Mouse (Mus musculus): ENCODE results near the gene Anapc16.
"Not testable (repeated sequence)": the region's sequence is repeated elsewhere in the genome, so short reads cannot be mapped to it uniquely, and the experiment has no call there.

Gene Anapc16

GRCm38 (mm10) chr10:60001663-60002062 lies 1.3 kb downstream of the Anapc16 start:
- DNase-seq (ENCODE audit: low read depth, low spot score): not testable (repeated sequence)

DNA sequence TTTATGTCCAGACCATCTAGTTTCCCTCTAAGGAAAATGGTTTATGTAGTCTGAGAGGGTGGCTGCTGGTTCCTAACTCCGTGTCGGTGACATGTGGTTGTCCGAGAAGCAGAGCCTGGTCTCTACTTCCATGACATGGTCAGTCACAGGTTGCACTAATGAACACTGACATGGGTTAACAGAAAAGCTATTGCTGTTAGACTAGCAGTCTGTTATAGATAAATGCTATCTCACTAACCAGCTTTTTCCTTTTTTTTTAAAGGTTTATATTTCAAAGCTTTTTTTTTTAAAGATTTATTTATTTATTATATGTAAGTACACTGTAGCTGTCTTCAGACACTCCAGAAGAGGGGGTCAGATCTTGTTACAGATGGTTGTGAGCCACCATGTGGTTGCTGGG lies 3.9 kb downstream of the Anapc16 start:
- no peak for DNase-seq (ENCODE audit: low read depth, low spot score)

DNA sequence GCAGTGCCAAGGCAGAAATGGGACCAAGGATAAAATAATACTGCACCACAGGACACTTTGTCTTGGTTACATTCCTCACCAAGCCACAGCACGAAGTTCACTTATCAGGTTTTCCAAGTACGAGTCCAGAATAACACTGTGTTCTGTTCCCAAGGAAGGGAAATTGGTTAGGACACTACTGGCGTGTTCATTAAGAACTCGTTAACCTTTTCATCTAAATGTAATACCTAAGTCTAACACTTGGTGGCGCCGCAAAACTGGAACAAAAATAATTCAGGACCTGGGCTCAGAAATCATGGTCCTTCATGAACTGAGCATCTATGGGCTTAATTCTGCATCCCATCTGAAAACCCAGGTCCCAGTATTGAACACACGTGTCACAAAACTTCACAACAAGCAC lies 5.3 kb downstream of the Anapc16 start:
- DNase-seq (ENCODE audit: low read depth, low spot score): no peak

DNA sequence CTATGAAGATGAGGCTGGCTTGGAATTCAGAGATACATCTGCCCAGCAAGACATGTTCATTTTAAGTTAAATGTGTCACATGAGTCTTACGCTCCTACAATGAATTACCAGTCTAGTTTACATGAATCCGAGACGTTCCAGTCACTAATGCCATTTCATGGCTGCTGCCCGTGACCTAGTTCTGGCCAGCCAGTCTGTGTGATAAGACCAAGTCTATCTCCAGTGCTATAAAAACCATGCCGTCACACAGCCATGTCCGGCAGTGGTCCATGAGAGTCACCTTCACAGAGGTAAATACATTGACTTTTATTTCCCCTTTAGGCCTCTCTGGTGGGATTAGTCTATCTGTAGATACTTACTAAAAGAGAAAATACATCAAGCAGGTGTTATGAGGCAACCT lies 7.0 kb downstream of the Anapc16 start:
- DNase-seq (ENCODE audit: low read depth, low spot score): no peak

DNA sequence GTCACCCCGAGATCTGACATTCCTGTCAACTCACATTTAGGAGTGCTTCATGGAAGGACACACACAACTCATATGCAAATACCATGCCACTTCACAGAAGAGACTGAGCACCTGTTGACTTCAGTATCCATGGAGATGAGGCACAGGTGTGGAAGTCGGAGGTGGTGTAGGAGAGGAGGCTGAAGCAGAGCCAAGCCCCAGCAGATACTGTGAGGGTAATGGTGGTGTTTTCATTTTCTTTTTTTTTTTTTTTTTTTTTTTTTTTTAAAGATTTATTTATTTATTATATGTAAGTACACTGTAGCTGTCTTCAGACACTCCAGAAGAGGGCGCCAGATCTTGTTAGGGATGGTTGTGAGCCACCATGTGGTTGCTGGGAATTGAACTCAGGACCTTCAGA lies 9.1 kb downstream of the Anapc16 start:
- DNase-seq (ENCODE audit: low read depth, low spot score): not testable (repeated sequence)

DNA sequence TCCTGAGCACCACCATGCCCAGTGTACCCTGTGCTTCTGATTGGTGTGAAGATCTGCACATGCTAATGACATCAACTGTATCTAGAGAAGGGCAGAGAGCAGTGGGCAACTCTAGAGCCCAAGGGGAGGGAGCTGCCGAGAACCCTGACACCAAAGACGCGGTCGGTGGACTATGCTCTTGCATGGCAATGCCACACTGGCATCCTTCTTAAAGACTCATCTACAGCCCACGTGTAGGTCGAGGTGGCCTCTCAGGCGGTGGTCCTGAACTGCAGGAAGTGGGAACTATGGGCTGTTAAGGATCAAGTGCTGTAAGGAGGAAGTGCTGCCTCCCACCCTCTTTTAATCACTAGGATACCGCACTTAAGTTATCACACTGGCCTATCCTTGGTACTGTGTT lies 10.9 kb downstream of the Anapc16 start:
- no peak for DNase-seq (ENCODE audit: low read depth, low spot score)

- no peak for DNase-seq (ENCODE audit: low read depth, low spot score)
These were observed 11.6 kb downstream of the Anapc16 start for GRCm38 (mm10) chr10:59991262-59991880.

DNA sequence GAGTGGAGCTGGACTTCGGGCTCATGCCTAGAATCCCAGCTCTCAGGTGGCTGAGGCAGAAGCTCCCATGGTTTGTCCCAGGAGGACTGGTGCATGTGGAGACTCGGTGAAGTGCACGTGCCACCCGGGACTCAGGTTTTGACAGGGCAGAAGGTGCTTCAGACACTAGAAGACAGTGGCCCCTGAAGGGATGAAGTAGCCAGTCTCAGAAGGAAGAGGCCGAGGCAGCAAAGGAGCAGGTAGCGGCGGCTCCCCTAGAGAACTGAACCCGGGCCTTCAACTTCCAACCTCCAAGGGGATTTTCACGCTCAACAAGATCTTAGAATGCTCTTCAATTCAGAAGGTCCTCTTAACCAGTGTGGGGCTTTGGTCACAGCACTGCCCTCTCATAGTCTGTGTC lies 12.5 kb downstream of the Anapc16 start:
- no peak for DNase-seq (ENCODE audit: low read depth, low spot score)

- no peak for DNase-seq (ENCODE audit: low read depth, low spot score)
These were observed 14.9 kb downstream of the Anapc16 start for GRCm38 (mm10) chr10:59988036-59988435.

DNA sequence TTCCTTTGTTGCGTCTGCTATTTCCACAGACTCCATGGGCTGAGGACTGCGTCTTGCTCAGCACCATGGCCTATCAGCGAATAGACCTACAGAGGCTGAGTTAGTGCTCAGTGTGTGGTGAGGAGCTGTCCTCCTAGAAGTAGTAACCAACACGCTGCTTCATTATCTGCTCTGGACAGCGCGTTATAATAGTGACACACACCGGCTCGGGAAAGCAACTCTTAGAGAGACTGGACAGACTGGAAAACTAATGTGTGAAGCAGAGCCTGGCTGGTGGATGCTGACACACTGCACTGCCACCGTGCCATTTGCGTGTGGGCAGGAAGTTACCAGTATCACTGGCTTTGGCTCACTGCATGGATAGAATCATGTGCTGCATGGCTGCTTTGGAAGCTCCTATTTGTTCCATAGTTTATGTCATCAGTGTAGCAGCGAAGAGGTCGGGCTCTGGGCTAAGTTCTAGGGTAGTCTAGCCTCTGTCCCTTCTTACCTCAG lies 20.5 kb downstream of the Anapc16 start:
- no peak for DNase-seq (ENCODE audit: low read depth, low spot score)

DNA sequence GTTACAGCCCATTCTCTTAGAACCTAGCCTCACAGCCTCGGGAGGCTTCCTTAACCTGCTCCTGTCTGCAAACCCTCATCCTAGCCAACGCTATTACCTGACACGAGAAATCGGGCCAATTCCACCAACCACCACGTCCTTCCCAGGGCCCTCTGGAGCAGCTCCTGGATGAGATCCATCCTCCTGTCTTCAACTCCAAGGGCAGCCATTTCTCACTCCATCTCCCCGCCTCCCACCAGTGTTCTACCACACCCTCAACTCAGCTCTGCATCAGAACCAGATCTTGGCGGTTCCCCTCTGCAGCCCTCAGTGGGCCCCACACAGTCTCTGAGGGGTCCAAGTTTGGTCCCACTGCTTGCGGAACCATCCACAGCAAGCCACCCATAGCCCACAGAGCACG lies 21.1 kb downstream of the Anapc16 start:
- no peak for DNase-seq (ENCODE audit: low read depth, low spot score)

DNA sequence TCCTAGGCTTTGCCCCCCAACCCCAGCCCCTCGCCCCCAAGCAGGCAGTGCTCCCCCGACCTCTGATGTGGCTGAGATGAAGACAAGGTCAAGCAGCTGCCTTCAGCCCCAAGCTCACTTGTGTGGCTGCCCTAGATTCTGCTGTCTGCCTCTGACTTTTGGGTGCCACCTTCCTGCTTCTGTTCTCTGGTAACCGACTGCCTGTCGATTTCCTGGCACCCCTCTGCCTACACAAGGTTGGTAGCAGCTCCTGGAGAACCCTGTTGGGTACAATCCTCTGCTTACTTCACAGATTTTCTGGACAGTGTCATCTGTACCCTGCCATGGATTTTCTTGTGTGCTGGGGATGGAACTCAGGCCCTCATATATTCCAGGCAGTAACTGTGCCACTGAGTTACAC lies 21.6 kb downstream of the Anapc16 start:
- DNase-seq (ENCODE audit: low read depth, low spot score): no peak

DNA sequence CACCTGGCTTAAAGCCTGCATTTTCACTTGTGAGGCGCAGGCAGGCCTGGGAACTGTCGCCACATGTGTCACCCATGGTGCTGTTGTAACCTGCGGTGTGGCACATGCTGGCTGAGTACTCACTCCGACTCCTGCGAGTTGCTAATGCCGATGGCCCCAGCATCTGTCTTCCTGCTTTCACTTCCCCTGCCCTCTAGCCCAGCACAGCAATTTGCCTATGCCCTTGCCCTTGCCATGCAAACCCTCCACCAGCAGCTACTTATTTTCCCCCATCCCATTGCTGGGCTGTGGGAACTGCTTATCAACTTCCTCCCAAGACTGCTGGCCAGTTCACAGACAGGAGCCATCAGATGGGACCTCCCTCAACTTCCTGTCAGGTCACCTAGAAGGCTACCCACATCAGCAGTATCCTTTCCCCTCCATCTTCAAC lies 22.1 kb downstream of the Anapc16 start:
- DNase-seq (ENCODE audit: low read depth, low spot score): no peak

DNA sequence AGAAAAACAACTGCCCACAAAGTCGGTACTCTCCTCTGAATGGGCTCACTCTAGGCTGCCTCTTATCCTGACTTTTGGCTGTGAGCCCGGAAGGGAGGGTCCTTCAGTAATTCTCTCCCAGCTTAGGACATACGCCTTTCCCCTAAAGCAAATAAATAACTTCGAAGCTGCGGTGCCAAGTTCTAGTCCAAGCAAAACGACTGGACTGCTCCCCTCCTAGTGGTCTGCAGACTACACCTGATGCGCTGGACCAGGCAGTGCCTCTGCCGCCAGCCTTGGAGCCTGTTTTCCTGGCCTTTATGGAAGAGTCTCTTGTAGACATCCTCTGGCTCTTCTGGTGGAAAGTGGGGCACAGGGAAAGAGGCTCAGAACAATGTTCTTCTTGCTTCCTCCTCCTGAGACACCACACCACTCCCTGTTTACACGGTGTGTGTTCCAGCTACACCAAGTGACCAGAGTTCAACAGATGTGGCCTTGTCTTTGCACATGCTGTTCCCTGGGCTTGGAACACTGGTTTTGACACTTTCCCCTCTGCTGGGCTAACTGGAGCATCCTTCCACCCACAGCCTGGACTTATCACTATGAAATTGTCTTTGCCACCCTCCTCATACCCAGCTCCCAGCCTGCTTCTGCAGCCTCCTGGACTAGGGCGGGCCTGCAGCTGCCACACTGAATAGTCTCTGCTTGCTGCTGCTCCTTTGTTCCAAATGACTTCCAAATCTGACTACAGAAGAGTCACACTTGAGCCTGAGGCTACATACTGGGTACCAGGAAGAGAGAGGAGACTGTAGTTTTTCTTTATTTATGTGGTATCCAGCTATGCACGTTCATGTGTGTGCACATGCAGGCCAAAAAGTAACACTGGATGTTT lies 23.8 kb downstream of the Anapc16 start:
- DNase-seq (ENCODE audit: low read depth, low spot score): no peak

GRCm38 (mm10) chr10:59978401-59978800 lies 24.5 kb downstream of the Anapc16 start:
- no peak for DNase-seq (ENCODE audit: low read depth, low spot score)

GRCm38 (mm10) chr10:59977715-59978343 lies 25.1 kb downstream of the Anapc16 start:
- DNase-seq (ENCODE audit: low read depth, low spot score): no peak

DNA sequence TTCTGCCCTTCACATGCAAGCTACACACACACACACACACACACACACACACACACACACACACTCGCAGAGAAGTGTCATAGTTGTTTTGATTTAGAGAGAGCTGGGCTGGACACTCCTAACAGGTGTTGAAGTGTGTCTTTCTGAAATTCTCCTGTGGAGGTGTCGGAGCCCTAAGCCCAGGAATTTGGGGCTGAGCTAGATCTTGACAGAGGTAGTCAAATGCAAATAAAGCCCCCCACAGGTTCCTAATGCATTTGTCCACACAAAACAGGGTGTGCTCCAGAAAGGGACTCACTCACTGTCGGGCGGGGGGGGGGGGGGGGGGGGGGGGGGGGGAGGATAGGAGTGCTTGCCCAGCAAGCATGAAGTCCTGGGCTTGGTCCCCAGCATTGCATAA lies 25.8 kb downstream of the Anapc16 start:
- DNase-seq (ENCODE audit: low read depth, low spot score): no peak

DNA sequence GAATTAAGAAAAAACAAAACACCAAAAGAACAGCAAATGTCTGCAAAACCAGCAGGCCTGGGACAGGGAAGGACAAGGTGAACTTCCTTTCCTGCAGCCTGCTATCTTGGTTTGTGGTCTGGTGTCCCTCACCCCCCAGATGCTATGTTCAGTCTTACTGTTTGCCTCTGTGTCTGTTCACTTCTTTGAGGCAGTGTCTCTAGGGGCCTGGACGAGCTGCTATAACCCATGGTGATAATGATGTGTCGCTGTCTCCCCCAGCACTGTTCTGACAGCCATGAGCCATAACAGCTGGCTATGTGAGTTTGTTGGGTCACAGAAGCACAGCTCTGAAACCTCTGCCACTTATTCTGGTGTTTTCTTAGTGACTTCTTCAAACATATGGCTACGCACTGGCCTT lies 28.1 kb downstream of the Anapc16 start:
- DNase-seq (ENCODE audit: low read depth, low spot score): no peak

DNA sequence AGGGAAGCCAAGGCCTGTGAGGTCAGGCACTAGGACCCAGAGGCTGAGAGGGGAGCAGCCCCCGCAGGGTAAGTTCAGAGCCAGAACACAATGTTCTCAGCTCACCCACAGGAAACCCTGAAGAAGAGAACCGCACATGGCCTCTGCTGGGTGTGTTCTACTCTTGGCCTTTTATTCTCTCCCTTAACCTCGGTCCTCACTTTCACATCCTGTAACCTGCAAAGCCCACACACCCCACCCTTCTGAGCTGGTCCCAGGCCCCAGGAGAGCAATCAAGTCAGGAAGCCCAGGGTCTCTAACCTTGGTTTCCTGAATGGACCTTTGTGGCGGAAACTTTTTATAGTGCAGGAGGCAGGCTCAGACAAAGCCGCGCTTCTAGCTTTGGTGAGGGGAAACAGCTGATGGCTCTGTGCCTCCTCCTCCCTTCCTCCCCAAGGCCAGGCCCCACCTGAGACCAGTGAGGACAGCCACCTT lies 28.7 kb downstream of the Anapc16 start:
- no peak for DNase-seq (ENCODE audit: low read depth, low spot score)

GRCm38 (mm10) chr10:59973400-59973799 lies 29.5 kb downstream of the Anapc16 start:
- DNase-seq (ENCODE audit: low read depth, low spot score): no peak

DNA sequence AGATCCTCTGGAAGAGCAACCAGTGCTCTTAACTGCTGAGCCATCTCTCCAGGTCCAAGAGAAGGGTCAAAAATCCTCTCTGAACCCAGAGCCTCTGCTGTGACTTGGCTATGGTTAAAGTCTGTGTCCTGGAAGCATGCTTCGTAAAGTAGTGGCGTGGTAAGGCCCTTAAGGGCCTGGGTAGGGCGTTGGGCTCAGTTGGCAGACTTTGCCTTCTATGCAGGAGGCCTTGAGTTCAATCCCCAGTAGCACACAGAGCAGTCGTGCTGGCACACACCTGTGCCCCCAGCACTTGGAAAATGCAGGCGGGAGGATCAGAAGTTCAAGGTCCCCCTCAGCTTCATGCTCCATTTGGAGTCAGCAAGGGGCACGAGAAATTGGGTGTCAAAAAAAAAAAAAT lies 29.9 kb downstream of the Anapc16 start:
- DNase-seq (ENCODE audit: low read depth, low spot score): no peak

DNA sequence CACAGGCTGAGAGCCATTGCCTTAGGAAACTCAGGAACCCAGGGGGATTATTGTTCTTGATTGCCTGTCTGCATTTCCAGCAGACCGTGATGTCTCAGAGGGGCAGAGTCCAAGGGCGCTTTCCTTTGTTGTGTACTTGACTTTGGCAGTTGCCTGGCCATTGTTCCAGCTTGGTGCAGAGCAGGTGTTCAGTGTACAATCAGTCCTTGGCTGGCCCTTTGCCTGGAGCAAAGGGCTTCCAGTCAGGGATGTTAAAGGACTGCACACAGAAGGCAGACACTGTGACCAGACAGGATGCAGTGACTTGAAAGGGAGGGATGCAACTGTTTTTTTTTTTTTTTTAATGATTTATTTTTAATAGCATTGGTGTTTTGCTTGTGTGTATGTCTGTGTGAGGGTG lies 30.4 kb downstream of the Anapc16 start:
- no peak for DNase-seq (ENCODE audit: low read depth, low spot score)
